ENCODE assay signal across 12 mouse cellular contexts in genomic region chr16:31281981-31282380, GRCm38 (mm10). TPM values are rescaled to one million over a fixed set of nuclear protein-coding genes. Genes with fewer than 3 reads are reported as not detected.
DNase-seq lines count a peak whose midpoint lies in the region; ATAC-seq and TF ChIP-seq lines count a peak whose summit lies in the region.
"Had no signal": no experiment of that assay in that cellular context is flagged by ENCODE, and none has a peak within 500 bp of the region (broad histone marks: within the 10 kb centered on the region; RNA-seq: fewer than 3 reads in every experiment).

No protein-coding gene starts in this region.

- no peaks in the 10 kb centered on the region for H3K36me3 ChIP-seq in stomach, postnatal 0 days (ENCODE audit: control insufficient read depth, insufficient read depth, low read length)
- H3K36me3 ChIP-seq: hindbrain, embryonic 12.5 days; midbrain, embryonic 13.5 days; neural tube, embryonic 15.5 days had no signal

- ATAC-seq in stomach, postnatal 0 days (ENCODE audit: low FRiP score, low TSS enrichment): no peak
- ATAC-seq: midbrain, embryonic 13.5 days had no signal

- 0 out of 2 replicates have a peak overlapping the region, but pooled peaks have one; percentile 1 for H3K27ac ChIP-seq in gastrocnemius, adult 2 months
- no peak overlapping the region for H3K27ac ChIP-seq in stomach, postnatal 0 days (replicated peaks)
- H3K27ac ChIP-seq: hindbrain, embryonic 12.5 days; midbrain, embryonic 13.5 days; neural tube, embryonic 15.5 days had no signal

- H3K4me1 ChIP-seq in stomach, postnatal 0 days (replicated peaks; ENCODE audit: control insufficient read depth, insufficient read depth): no peaks in the 10 kb centered on the region
- H3K4me1 ChIP-seq: hindbrain, embryonic 12.5 days; midbrain, embryonic 13.5 days; neural tube, embryonic 15.5 days had no signal

- intact Hi-C loops in gastrocnemius, adult 2 months (cut with DNase I): no loop called here

- H3K4me3 ChIP-seq in gastrocnemius, adult 2 months: no peak overlapping the region
- no peak overlapping the region for H3K4me3 ChIP-seq in stomach, postnatal 0 days (ENCODE audit: low read depth, low read length)
- H3K4me3 ChIP-seq: hindbrain, embryonic 12.5 days; midbrain, embryonic 13.5 days; neural tube, embryonic 15.5 days had no signal

- DNase-seq in kidney, adult 18-20 months: peak; percentile 12
- no peak for DNase-seq in kidney, adult 11 months
- peak; percentile 59 for DNase-seq in NIH3T3 (ENCODE audit: low read depth)
- peak; percentile 73 for DNase-seq in gastrocnemius, adult 2 months
- peak; percentile 74 for DNase-seq in kidney, postnatal 14 days
- DNase-seq in urinary bladder, postnatal 25 days (ENCODE audit: low spot score): no peak
- DNase-seq in stomach, postnatal 0 days (ENCODE audit: low spot score): no peak
- DNase-seq: left cerebral cortex, postnatal 4 days; lung, embryonic 14.5 days had no signal

- H3K27me3 ChIP-seq in stomach, postnatal 0 days (ENCODE audit: control insufficient read depth, insufficient read depth, low read length): no peaks in the 10 kb centered on the region
- H3K27me3 ChIP-seq: hindbrain, embryonic 12.5 days; midbrain, embryonic 13.5 days; neural tube, embryonic 15.5 days had no signal

- no peak overlapping the region for H3K4me2 ChIP-seq in stomach, postnatal 0 days (replicated peaks; ENCODE audit: low read depth)
- H3K4me2 ChIP-seq: hindbrain, embryonic 12.5 days; lung, embryonic 14.5 days; midbrain, embryonic 13.5 days; neural tube, embryonic 15.5 days had no signal

- TF ChIP-seq CTCF in gastrocnemius, adult 2 months (IDR thresholded peaks at IDR 0.05): no peak
- no peak for TF ChIP-seq CTCF in stomach, postnatal 0 days (IDR thresholded peaks at IDR 0.05; ENCODE audit: low read depth)

- H3K9ac ChIP-seq in stomach, postnatal 0 days (ENCODE audit: low read length): no peak overlapping the region
- H3K9ac ChIP-seq: hindbrain, embryonic 12.5 days; lung, embryonic 14.5 days; midbrain, embryonic 13.5 days; neural tube, embryonic 15.5 days had no signal

- 76% methylated on average over 2 of the region's 2 CpGs for WGBS in stomach, postnatal 0 days

- no peaks in the 10 kb centered on the region for H3K9me3 ChIP-seq in stomach, postnatal 0 days (ENCODE audit: control insufficient read depth, low read length)
- H3K9me3 ChIP-seq: hindbrain, embryonic 12.5 days; midbrain, embryonic 13.5 days; neural tube, embryonic 15.5 days had no signal

- TF ChIP-seq EP300 in stomach, postnatal 0 days (optimal IDR thresholded peaks at IDR 0.05): no peak

RNA-seq across cellular contexts. Expression of gene Ppp1r2, which starts 6.9 kb away (rescaled TPM):
- total RNA-seq in gastrocnemius, adult 2 months (2021): 10 to 100 TPM; 78.9 to 89.0 TPM
- polyA plus RNA-seq in stomach, postnatal 0 days (2015; fragmentation: Nextera tagmentation; extraction: Ambion mirVana): 92.8 and 99.7 TPM in 2 replicates

RNA-seq across cellular contexts. Expression of gene Apod, which starts 32.6 kb away (rescaled TPM):
- 10 to 100 TPM; 34.3 to 42.6 TPM for total RNA-seq in gastrocnemius, adult 2 months (2021)
- polyA plus RNA-seq in stomach, postnatal 0 days (2015; fragmentation: Nextera tagmentation; extraction: Ambion mirVana): 1.0 TPM in 2 replicates
- polyA plus RNA-seq: lung, embryonic 14.5 days had no signal

Comparison
In these comparisons a context has a peak if more than half of its experiments do, and no peak if none do; other contexts are left out.
1. DNase-seq: peak in kidney, adult 18-20 months (single experiment), NIH3T3 (single experiment), gastrocnemius, adult 2 months (single experiment) and kidney, postnatal 14 days (single experiment); none in kidney, adult 11 months (single experiment), urinary bladder, postnatal 25 days (single experiment) and stomach, postnatal 0 days (single experiment).